Mouse (Mus musculus) brain, embryonic 14.5 days (tissue): ENCODE measurements around the gene Ccl2.

Experiments used
- CTCF ChIP-seq: fragments of 200-500 bp; IDR thresholded peaks from 2 replicates; pipeline ENCODE4 v1.5.1; 2012; ENCODE audit warnings: inconsistent platforms, mild to moderate bottlenecking, moderate library complexity, borderline replicate concordance; ENCODE audit not compliant: insufficient read depth, insufficient read length; ENCODE audit errors: extremely low read depth
- POLR2A ChIP-seq: fragments of 200-500 bp; IDR thresholded peaks from 2 replicates; pipeline ENCODE4 v1.6.1; 2012; ENCODE audit warnings: mild to moderate bottlenecking, inconsistent platforms, borderline replicate concordance; ENCODE audit not compliant: poor library complexity, insufficient read depth, insufficient read length, severe bottlenecking; ENCODE audit errors: extremely low read depth

DNA sequence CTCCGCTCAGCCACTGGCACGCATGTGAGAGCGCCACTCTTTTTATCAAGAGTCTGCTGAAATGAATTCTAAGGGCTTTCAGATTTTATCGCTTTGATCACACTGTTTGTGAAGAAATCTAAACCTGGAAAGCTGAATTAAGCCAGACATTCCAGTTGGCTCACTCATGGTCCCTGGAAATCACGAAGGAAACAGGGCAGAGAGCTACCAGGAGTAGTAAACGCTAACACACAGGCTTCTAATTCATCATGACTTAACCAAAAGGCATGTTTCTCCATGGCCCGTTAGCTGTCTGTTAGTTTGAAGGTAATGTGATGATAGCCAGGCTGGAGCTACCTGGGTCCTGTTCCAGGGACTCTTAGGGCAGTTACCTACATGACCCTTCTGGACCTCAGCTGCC is 925 bp upstream of the Ccl2 start:
- TF ChIP-seq CTCF = no peak
- TF ChIP-seq POLR2A = no peak
